Mouse (Mus musculus) hindbrain, embryonic 12.5 days (tissue): ENCODE results near the gene Il17f. TPM values are rescaled to one million over a fixed set of nuclear protein-coding genes. Genes with fewer than 3 reads are reported as not detected.

ENCODE experiments used
- polyA plus RNA-seq: library from polyadenylated mRNA; unstranded; fragments of >200 nt; fragmentation: Nextera tagmentation; extraction: Ambion mirVana; gene quantifications from 2 replicates; pipeline ENCODE4 v1.2.1, GENCODE M21; 2016

The Il17f gene
- polyA plus RNA-seq, 1 experiment from 2014 or later: 0.37 TPM

Other genes with a start within 250 kb of the Il17f start
- 0.01 TPM in 1 of 2 replicates, not detected in the other for gene Pkhd1, start 172.6 kb downstream of the Il17f start, polyA plus RNA-seq
- not detected in 2 replicates for gene Il17a, start 59.7 kb downstream of the Il17f start, polyA plus RNA-seq
- gene Mcm3, start 29.7 kb upstream of the Il17f start, polyA plus RNA-seq: 80.7 and 88.6 TPM in 2 replicates
- gene Paqr8, start 100.0 kb upstream of the Il17f start, polyA plus RNA-seq: 15.6 and 16.4 TPM in 2 replicates
- 4.4 and 4.5 TPM in 2 replicates for gene Efhc1, start 161.0 kb upstream of the Il17f start, polyA plus RNA-seq